Mouse (Mus musculus) spleen, embryonic (tissue): ENCODE measurements at regions not wholly inside any gene's neighbourhood (a gene's known extent, or its start where the extent isn't known, plus 50 kb on each side); places are given as distances from the start of the nearest gene placed in this dataset.
"Not testable (repeated sequence)": the region's sequence is repeated elsewhere in the genome, so short reads cannot be mapped to it uniquely, and the experiment has no call there.

Source experiments
- CTCF ChIA-PET: fragments of 350-600 bp; sonication (Branson Sonifier 250); formaldehyde crosslinking; loops from one replicate; lab custom pipeline; 2022; lab: Charles Lee

GRCm38 (mm10) chr8:26596665-26597362 is 380.3 kb upstream of the Zfp703 start:
- CTCF ChIA-PET, result no interaction called here

- CTCF ChIA-PET, result no interaction called here
These were observed 378.6 kb upstream of the Zfp703 start for GRCm38 (mm10) chr8:26598520-26598919.

GRCm38 (mm10) chr8:26600127-26600526 is 377.0 kb upstream of the Zfp703 start:
- CTCF ChIA-PET, result no interaction called here

GRCm38 (mm10) chr8:26608001-26608400 is 369.1 kb upstream of the Zfp703 start:
- CTCF ChIA-PET, result no interaction called here

- CTCF ChIA-PET, result interaction anchor here (0.5 kb wide), 1 partner anchor 166 kb away, joined by 7 read pairs; no protein-coding TSS in a partner anchor
These were observed 368.5 kb upstream of the Zfp703 start for GRCm38 (mm10) chr8:26608588-26608987.

GRCm38 (mm10) chr8:26612153-26612552 is 365.0 kb upstream of the Zfp703 start:
- CTCF ChIA-PET, result no interaction called here

GRCm38 (mm10) chr8:26622311-26623052 is 354.6 kb upstream of the Zfp703 start:
- CTCF ChIA-PET, result interaction anchor here (0.7 kb wide), 2 partner anchors 50 to 64 kb away, joined by 6 to 7 read pairs; no protein-coding TSS in a partner anchor

- CTCF ChIA-PET, result no interaction called here
These were observed 350.9 kb upstream of the Zfp703 start for GRCm38 (mm10) chr8:26626186-26626585.

- CTCF ChIA-PET, result no interaction called here
These were observed 350.5 kb upstream of the Zfp703 start for GRCm38 (mm10) chr8:26626651-26627077.

GRCm38 (mm10) chr8:26627191-26627891 is 349.8 kb upstream of the Zfp703 start:
- CTCF ChIA-PET, result no interaction called here

GRCm38 (mm10) chr8:26630544-26630943 is 346.6 kb upstream of the Zfp703 start:
- CTCF ChIA-PET, result no interaction called here

GRCm38 (mm10) chr8:26635701-26636100 is 341.4 kb upstream of the Zfp703 start:
- CTCF ChIA-PET, result no interaction called here

- CTCF ChIA-PET, result not testable (repeated sequence)
These were observed 331.8 kb upstream of the Zfp703 start for GRCm38 (mm10) chr8:26645375-26645774.

- CTCF ChIA-PET, result no interaction called here
These were observed 326.8 kb upstream of the Zfp703 start for GRCm38 (mm10) chr8:26650287-26650686.

- CTCF ChIA-PET, result no interaction called here
These were observed 321.2 kb upstream of the Zfp703 start for GRCm38 (mm10) chr8:26655897-26656296.

GRCm38 (mm10) chr8:26656310-26657075 is 320.6 kb upstream of the Zfp703 start:
- CTCF ChIA-PET, result no interaction called here

- CTCF ChIA-PET, result no interaction called here
These were observed 317.7 kb upstream of the Zfp703 start for GRCm38 (mm10) chr8:26659381-26659780.

GRCm38 (mm10) chr8:26669541-26669940 is 307.6 kb upstream of the Zfp703 start:
- CTCF ChIA-PET, result no interaction called here

GRCm38 (mm10) chr8:26672486-26673395 is 304.4 kb upstream of the Zfp703 start:
- CTCF ChIA-PET, result interaction anchor here (0.6 to 0.7 kb wide), 2 partner anchors 24 to 50 kb away, joined by 7 to 12 read pairs; no protein-coding TSS in a partner anchor

- CTCF ChIA-PET, result no interaction called here
These were observed 299.5 kb upstream of the Zfp703 start for GRCm38 (mm10) chr8:26677584-26678138.
